Mouse (Mus musculus) midbrain, postnatal 0 days (tissue): Measurements from ENCODE around the gene Nop10. TPM values are rescaled to one million over a fixed set of nuclear protein-coding genes. Genes with fewer than 3 reads are reported as not detected.

Experiments used
- ATAC-seq: fragments of 200-750 bp; cut with Nextera tagmentation; 2 replicates; pipeline ENCODE4 v1.8.0; 2017; ENCODE audit warnings: moderate number of reproducible peaks, mild to moderate bottlenecking, moderate TSS enrichment, moderate library complexity; ENCODE audit not compliant: low FRiP score
- DNase-seq: peaks from one replicate; pipeline ENCODE4 v3.0.0-alpha.2; 2015; ENCODE audit warnings: low spot score
- H3K27ac ChIP-seq: fragments of 300-500 bp; sonication (generic); 2 replicates; pipeline ENCODE4 v1.5.1; 2014; ENCODE audit warnings: low read depth, mild to moderate bottlenecking, low read length, mixed read lengths
- H3K27me3 ChIP-seq: fragments of 300-500 bp; sonication (generic); 2 replicates; pipeline ENCODE4 v1.6.1; 2014; ENCODE audit warnings: low read length, control low read depth, mixed read lengths; ENCODE audit not compliant: insufficient read depth
- H3K36me3 ChIP-seq: fragments of 300-500 bp; sonication (generic); 2 replicates; pipeline ENCODE4 v1.6.1; 2014; ENCODE audit warnings: low read length, control low read depth, mixed read lengths; ENCODE audit not compliant: insufficient read depth
- H3K4me1 ChIP-seq: fragments of 300-500 bp; sonication (generic); 2 replicates; pipeline ENCODE4 v1.6.1; 2014; ENCODE audit warnings: mild to moderate bottlenecking, control low read depth, antibody characterized with exemption, low read length, mixed read lengths; ENCODE audit not compliant: insufficient read depth
- H3K4me2 ChIP-seq: fragments of 300-500 bp; sonication (generic); 2 replicates; pipeline ENCODE4 v1.6.1; 2014; ENCODE audit warnings: low read depth, mild to moderate bottlenecking, low read length, mixed read lengths; ENCODE audit not compliant: poor library complexity, severe bottlenecking
- H3K4me3 ChIP-seq: fragments of 300-500 bp; sonication (generic); 2 replicates; pipeline ENCODE4 v1.5.1; 2014; ENCODE audit warnings: low read depth, mild to moderate bottlenecking, low read length, moderate library complexity
- H3K9ac ChIP-seq: fragments of 300-500 bp; sonication (generic); replicated peaks from 2 replicates; pipeline ENCODE4 v1.6.1; 2014; ENCODE audit warnings: mild to moderate bottlenecking, low read length, moderate library complexity, mixed read lengths; ENCODE audit not compliant: poor library complexity, severe bottlenecking
- H3K9me3 ChIP-seq: fragments of 300-500 bp; sonication (generic); 2 replicates; pipeline ENCODE4 v1.6.1; 2016; ENCODE audit warnings: low read length, control low read depth
- CTCF ChIP-seq: IDR thresholded peaks from 2 replicates; pipeline ENCODE4 v1.5.1; 2016; ENCODE audit warnings: antibody characterized with exemption, mild to moderate bottlenecking
- WGBS: fragments of 180-500 bp; shearing (Covaris S2); extraction: QIAGEN DNeasy Blood & Tissue Kit; methylation state at CpG from one replicate; pipeline ENCODE4 v1.1.7; 2014; 5-methylcytosine and 5-hydroxymethylcytosine counted together
- polyA plus RNA-seq: library from polyadenylated mRNA; unstranded; fragments of >200 nt; fragmentation: Nextera tagmentation; extraction: Ambion mirVana; gene quantifications from 2 replicates; pipeline ENCODE4 v1.2.1, GENCODE M21; 2015
- total RNA-seq: library from RNA; depleted of rRNA; stranded (reverse); fragments of >200 nt; gene quantifications from 2 replicates; pipeline ENCODE4 v1.2.3, GENCODE M21; 2014

Gene Nop10
- total and polyA plus RNA-seq, 2 experiments from 2014 or later: 111 to 151 TPM

DNA sequence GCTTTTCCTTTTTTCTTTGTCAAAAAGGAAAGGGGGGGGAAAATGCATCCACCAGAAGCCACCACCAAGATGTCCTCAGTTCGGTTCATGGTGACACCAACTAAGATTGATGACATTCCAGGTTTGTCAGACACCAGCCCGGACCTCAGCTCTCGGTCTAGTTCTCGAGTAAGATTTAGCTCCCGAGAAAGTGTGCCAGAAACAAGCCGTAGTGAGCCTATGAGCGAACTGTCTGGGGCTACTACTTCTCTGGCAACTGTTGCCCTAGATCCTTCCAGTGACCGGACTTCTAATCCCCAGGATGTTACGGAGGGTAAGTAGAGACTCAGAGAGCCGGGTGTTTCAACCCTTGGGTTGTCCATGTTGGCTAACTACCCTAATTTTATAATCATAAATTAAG lies 5.1 kb downstream of the Nop10 start:
- Histone ChIP-seq H3K9me3 (no peaks in the 10 kb centered on the region), H3K4me2 (peak overlapping the region; percentile 87), H3K4me3 (peak overlapping the region; percentile 91), H3K27me3 (no peaks in the 10 kb centered on the region), H3K9ac (peak overlapping the region; percentile 92), H3K27ac (0 out of 2 replicates have a peak overlapping the region, but pooled peaks have one; percentile 87), H3K4me1 (peaks cover 23% of the 10 kb centered on the region), H3K36me3 (no peaks in the 10 kb centered on the region)
- no peak for ATAC-seq
- no peak for TF ChIP-seq CTCF
- 37% methylated on average over 10 of the region's 10 CpGs for WGBS
- DNase-seq: peak; percentile 23

DNA sequence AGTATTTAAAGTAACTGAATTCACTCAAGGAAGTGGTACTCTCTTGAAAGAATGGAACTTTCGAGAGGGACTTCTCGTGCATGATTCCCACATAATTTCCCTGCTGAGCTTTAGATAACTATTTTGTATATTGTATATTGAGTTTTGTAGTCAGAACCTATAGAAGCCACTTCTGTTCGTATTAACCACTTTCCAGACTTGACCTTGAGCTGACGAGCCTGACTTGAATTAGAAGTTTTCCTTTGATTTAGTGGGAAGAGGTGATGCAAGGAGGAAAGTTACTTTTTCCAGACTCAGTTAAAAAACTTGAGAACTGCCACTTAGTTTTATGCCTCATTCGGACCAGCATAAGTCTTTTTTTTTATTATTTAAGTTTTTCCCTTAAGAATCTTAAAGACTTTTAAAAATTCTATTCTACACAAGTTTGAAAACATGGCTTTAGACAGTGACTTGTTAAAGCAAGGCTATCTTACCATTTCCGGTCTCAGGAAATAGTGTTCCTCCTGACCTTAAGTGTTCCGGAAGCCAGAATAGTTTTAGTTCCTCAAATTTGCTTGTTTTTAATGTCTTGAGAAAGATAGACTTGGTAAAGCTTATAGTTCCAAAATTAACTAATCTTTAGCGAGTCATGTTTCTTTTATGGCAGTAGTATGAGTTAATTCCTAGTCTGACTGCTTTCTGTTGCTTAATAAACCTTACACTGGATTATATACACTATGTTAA lies 6.0 kb downstream of the Nop10 start:
- H3K4me2 ChIP-seq: peak overlapping the region; percentile 87
- ATAC-seq (no peak), DNase-seq (no peak)
- no peaks in the 10 kb centered on the region for H3K27me3 ChIP-seq
- 75% methylated on average over 8 of the region's 8 CpGs for WGBS
- no peaks in the 10 kb centered on the region for H3K36me3 ChIP-seq
- no peak for TF ChIP-seq CTCF
- H3K9ac ChIP-seq: no peak overlapping the region
- no peak overlapping the region for H3K27ac ChIP-seq
- peaks cover 23% of the 10 kb centered on the region for H3K4me1 ChIP-seq
- H3K9me3 ChIP-seq: no peaks in the 10 kb centered on the region
- peak overlapping the region; percentile 91 for H3K4me3 ChIP-seq

DNA sequence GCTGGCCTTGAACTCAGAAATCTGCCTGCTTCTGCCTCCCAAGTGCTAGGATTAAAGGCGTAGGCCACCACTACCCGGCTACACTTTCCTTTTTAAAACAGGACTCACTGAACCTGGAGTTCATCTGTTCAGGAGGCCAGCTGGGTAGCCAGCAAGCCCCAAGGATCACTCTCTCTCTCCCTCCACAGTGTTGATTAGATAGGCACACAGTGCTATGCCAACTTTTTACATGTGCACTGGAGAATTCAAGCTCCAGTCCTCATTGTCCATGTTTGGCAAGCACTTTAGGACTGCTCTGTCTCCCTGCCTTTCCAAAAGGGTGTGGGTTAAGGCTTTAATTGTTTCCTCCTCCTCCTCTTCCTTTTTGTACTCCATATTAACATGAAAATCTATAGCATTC lies 8.3 kb downstream of the Nop10 start:
- DNase-seq: no peak
- Histone ChIP-seq H3K4me1 (peaks cover 23% of the 10 kb centered on the region), H3K9ac (no peak overlapping the region), H3K27me3 (no peaks in the 10 kb centered on the region), H3K27ac (no peak overlapping the region), H3K9me3 (no peaks in the 10 kb centered on the region), H3K36me3 (no peaks in the 10 kb centered on the region), H3K4me2 (peak overlapping the region; percentile 9; the same call in 1 of the 2 replicates), H3K4me3 (no peak overlapping the region)
- no peak for TF ChIP-seq CTCF
- no peak for ATAC-seq
- WGBS: 86% methylated on average over 2 of the region's 2 CpGs

DNA sequence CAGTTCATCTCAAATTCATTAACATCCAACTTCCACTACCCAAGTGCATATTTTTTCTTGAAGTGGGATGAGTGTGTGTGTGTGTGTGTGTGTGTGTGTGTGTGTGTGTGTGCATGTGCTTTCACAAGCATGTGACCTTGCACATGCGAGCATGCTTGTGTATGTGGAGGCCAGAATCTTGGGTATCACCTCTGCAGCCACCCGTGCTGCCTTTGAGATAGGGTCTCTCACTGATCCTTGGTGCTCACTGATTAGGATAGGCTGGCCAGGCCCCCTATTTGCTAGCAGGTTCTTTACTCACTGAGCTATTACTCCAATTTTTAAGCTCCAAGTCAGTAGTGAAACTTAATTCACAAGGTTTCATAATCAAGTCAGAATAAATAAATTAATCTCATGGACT lies 11.2 kb downstream of the Nop10 start:
- WGBS: 93% methylated on average over 2 of the region's 2 CpGs
- ATAC-seq (no peak), DNase-seq (no peak)
- Histone ChIP-seq H3K36me3 (no peaks in the 10 kb centered on the region), H3K27ac (no peak overlapping the region), H3K9me3 (no peaks in the 10 kb centered on the region), H3K4me2 (no peak overlapping the region), H3K9ac (no peak overlapping the region), H3K4me1 (peaks cover 13% of the 10 kb centered on the region; the same call in 1 of the 2 replicates), H3K4me3 (no peak overlapping the region), H3K27me3 (no peaks in the 10 kb centered on the region)
- TF ChIP-seq CTCF: no peak

DNA sequence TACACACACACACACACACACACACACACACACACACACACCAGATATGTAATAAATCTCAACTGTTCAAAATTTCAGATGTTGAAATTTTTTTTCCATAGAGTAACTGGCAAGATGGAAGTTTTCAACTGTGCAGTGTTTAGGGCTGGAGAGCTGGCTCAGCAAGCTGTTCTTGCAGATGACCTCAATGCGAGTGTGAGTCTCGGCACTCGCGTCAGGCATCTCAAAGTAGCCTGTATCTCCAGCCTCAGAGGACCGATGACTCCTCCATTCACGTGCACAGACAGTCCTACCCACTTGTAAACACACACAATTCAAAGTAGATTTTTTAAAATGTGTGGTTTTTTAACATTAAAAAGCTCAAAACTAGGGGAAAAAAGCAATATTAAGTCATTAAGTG lies 11.7 kb downstream of the Nop10 start:
- Histone ChIP-seq H3K4me3 (no peak overlapping the region), H3K27me3 (no peaks in the 10 kb centered on the region), H3K27ac (no peak overlapping the region), H3K36me3 (no peaks in the 10 kb centered on the region), H3K9ac (no peak overlapping the region), H3K4me1 (peaks cover 12% of the 10 kb centered on the region; the same call in 1 of the 2 replicates), H3K9me3 (no peaks in the 10 kb centered on the region), H3K4me2 (no peak overlapping the region)
- WGBS: 88% methylated on average over 6 of the region's 6 CpGs
- no peak for ATAC-seq
- no peak for TF ChIP-seq CTCF
- no peak for DNase-seq

DNA sequence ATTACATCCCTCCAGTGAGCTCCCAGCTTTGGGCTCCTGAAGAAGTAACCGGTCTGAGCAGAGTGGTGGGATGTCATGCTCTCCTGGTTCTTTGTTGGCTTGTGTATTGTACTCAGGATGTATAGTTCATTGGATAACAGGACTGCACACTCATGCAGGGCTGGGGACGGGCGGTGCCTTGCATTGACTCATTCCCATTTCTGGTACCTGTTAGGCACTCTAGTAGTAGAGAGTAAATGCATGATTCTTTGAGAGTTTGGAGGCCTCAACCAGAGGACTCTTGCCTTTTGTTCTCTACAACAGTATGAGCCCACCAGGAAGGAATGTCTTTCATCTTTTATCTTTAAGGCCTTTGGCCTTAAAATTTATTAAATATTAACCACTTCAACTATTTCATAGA lies 15.1 kb downstream of the Nop10 start:
- no peak for ATAC-seq
- H3K36me3 ChIP-seq: no peaks in the 10 kb centered on the region
- WGBS: 92% methylated on average over 3 of the region's 3 CpGs
- TF ChIP-seq CTCF: no peak
- no peak overlapping the region for H3K27ac ChIP-seq
- H3K9me3 ChIP-seq: no peaks in the 10 kb centered on the region
- H3K4me3 ChIP-seq: no peak overlapping the region
- no peak overlapping the region for H3K9ac ChIP-seq
- no peak overlapping the region for H3K4me2 ChIP-seq
- no peaks in the 10 kb centered on the region for H3K27me3 ChIP-seq
- no peak for DNase-seq
- H3K4me1 ChIP-seq: no peaks in the 10 kb centered on the region
